Mouse (Mus musculus): Measurements from ENCODE around the gene Gm42957. TPM values are rescaled to one million over a fixed set of nuclear protein-coding genes. Genes with fewer than 3 reads are reported as not detected.

Gene Gm42957
- not detected for polyA plus RNA-seq (2014; fragmentation: Illumina TruSeq; extraction: RNeasy Lipid Tissue Mini Kit (QIAGEN cat#74804))

DNA sequence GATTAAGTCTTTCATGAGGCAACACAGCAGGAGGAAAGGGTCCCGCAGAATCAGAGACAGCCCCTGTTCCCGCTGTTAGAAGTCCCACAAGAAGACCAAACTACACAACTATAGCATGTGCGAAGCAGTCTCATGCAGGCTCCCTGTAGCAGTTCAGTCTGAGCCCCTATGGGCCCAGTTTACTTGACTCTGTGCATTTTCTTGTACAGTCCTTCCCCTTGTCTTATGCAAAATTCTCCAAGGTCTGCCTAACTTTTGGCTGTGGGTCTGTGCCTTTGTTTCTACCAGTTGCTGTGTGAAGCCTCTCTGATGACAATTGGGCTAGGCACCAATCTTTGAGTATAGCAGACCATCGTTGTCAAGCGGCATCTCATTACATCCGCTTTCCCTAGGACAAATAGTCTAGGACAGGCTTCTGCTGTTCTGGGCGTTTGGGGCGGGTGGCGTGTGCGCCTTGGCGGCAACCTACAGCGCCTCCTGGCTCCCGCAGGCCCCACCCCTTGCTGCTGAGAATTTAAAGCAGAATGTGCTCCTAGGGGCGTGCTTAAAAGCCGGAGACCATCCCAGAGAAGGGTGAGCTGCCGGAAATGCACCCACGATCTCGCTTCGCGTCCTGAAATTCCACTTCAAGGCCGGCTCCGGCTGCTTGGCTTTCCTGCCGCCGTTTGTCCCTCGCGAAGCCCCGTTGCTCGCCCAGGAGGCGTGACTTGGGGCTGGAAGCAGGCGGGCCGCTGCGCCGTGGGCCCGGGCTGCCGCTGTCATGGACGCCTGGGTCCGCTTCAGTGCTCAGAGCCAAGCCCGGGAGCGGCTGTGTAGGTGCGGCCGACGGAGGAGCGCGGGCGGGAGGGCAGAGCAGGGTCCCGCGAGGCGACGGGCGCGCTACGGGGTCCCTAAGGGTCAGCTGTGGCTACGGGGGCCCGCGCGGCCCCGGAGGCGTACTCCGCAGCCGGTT, at the start of gene Gm42957, which contains the start of gene Pex11b:
Gm42957 (plus strand) TSS at position 547 of the 952 bp plus-strand sequence.
Pex11b (plus strand) TSS at position 449 of the 952 bp plus-strand sequence.

GRCm38 (mm10) chr3:96593790-96594560, 41.3 kb upstream of the Gm42957 start, which contains the start of gene Polr3gl:
TSS of gene Polr3gl (minus strand) at chr3:96594181.

DNA sequence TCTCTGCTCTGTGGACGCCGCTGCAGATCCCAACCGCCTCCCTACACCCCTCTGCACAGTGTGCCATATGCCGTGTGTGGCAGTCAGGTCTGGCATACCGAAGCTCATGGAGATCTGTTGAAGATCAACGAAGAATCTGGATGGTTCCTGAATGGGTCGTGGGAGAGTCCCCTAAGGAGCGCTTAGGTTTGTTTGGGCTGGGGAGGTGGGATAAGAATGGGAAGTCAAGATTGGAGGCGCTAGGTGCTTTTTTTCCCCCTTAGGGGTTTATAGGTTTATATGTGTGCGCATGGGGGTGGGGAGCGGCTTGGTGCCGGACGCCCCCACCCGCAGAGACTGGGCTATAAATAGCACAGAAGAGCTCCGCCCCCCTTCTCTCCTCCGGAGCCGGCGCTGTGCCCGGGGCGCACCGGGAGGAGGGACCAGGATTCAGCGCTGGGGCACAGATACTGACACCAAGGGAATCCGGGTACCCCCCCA, 39.0 kb upstream of the Gm42957 start, which contains the start of gene Ankrd34a:
Ankrd34a (plus strand) TSS at position 409 of the 480 bp plus-strand sequence.

GRCm38 (mm10) chr3:96600639-96601250, 34.5 kb upstream of the Gm42957 start, which contains the start of gene Lix1l:
TSS of gene Lix1l (plus strand) at chr3:96601149.

DNA sequence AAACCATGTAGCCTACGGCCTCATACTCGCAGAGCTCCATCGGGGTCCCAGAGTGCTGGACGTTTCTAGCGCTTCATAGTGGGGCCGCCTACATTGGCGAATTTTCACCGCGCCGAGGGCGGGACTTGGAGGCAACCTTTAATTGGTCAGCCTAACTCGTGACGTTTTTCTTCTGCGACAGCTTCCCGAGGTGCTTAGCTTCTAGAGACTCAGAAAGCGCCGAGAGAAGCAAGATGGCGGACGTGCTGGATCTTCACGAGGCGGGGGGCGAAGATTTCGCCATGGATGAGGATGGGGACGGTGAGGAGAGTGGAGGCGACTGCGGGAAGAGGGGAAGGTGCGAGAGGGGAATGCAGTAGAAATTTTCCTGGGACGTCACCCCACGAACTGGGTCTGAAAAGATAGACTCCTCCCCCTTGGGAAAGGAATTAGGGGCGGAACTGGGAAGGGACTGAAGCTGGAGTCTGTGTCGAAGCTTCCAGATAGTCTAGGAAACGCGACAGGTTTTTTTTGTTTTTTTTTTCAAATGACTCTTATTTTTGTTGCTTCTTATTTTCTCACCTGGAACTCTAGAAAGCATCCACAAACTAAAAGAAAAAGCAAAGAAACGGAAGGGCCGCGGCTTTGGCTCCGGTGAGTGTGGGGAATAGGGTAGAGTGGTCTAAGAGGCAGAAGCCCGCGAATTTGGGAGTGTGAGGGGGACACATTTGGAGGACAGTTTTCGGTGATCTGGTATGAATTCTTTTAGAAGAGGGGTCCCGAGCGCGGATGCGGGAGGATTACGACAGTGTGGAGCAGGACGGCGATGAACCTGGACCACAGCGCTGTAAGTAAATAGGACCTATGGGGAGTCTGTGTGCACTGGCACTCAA, 5.3 kb upstream of the Gm42957 start, which contains the start of gene Rbm8a:
Rbm8a (plus strand) TSS at position 205 of the 872 bp plus-strand sequence.

DNA sequence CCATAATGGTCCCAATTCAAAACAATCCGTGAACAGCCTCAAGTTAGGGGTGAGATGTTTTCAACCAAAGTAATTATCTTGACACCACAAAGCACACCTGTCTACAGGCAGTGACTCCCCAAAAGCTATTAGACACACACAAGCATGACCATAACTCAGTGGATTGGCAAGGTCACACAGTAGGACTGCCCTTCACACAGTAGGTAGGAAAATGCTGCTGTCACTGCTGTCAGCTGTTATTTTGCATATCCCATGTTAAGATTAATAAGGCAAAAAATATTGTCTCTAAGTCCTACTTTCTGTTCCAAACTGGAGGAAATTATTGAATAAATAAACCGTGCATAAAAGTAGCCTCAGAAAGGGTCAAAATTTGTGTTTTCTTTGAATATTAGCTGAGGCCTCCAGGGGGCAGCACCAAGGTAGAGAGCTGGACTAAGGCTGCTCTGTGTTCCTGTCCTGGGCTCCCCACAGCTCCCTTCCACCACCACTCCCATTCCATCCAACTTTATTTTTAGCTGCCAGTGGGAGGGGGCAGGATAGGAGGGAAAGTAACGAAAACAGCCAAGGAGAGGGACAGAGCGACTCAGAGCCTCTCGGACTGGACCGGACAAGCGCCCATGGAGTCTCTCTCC, 9.9 kb downstream of the Gm42957 start, which contains the start of gene Itga10:
Itga10 (plus strand) TSS at position 567 of the 632 bp plus-strand sequence.

GRCm38 (mm10) chr3:96669727-96670468, 34.6 kb downstream of the Gm42957 start, which contains the start of gene Ankrd35:
TSS of gene Ankrd35 (plus strand) at chr3:96670131.

GRCm38 (mm10) chr3:96696198-96696765, 61.0 kb downstream of the Gm42957 start, which contains the start of gene Pias3:
TSS of gene Pias3 (plus strand) at chr3:96696384.

Other genes with a start within 250 kb of the Gm42957 start
- gene BC107364, start 183.2 kb upstream of the Gm42957 start, polyA plus RNA-seq (2014; fragmentation: Illumina TruSeq; extraction: RNeasy Lipid Tissue Mini Kit (QIAGEN cat#74804)), result not detected
- gene Hfe2, start 110.3 kb upstream of the Gm42957 start, polyA plus RNA-seq (2014; fragmentation: Illumina TruSeq; extraction: RNeasy Lipid Tissue Mini Kit (QIAGEN cat#74804)), result 0.29 TPM
- gene Txnip, start 77.5 kb upstream of the Gm42957 start, polyA plus RNA-seq (2014; fragmentation: Illumina TruSeq; extraction: RNeasy Lipid Tissue Mini Kit (QIAGEN cat#74804)), result 596 TPM
- gene Gm16253, start 58.5 kb upstream of the Gm42957 start, polyA plus RNA-seq (2014; fragmentation: Illumina TruSeq; extraction: RNeasy Lipid Tissue Mini Kit (QIAGEN cat#74804)), result not detected
- gene Polr3gl, start 41.3 kb upstream of the Gm42957 start, polyA plus RNA-seq (2014; fragmentation: Illumina TruSeq; extraction: RNeasy Lipid Tissue Mini Kit (QIAGEN cat#74804)), result 90.1 TPM
- not detected for gene Ankrd34a, start 38.8 kb upstream of the Gm42957 start, polyA plus RNA-seq (2014; fragmentation: Illumina TruSeq; extraction: RNeasy Lipid Tissue Mini Kit (QIAGEN cat#74804))
- 92.1 TPM for gene Lix1l, start 34.3 kb upstream of the Gm42957 start, polyA plus RNA-seq (2014; fragmentation: Illumina TruSeq; extraction: RNeasy Lipid Tissue Mini Kit (QIAGEN cat#74804))
- 56.2 TPM for gene Rbm8a, start 5.5 kb upstream of the Gm42957 start, polyA plus RNA-seq (2014; fragmentation: Illumina TruSeq; extraction: RNeasy Lipid Tissue Mini Kit (QIAGEN cat#74804))
- gene Pex11b, start 98 bp upstream of the Gm42957 start, polyA plus RNA-seq (2014; fragmentation: Illumina TruSeq; extraction: RNeasy Lipid Tissue Mini Kit (QIAGEN cat#74804)), result 19.8 TPM
- gene Itga10, start 10.1 kb downstream of the Gm42957 start, polyA plus RNA-seq (2014; fragmentation: Illumina TruSeq; extraction: RNeasy Lipid Tissue Mini Kit (QIAGEN cat#74804)), result 0.54 TPM
- gene Ankrd35, start 34.7 kb downstream of the Gm42957 start, polyA plus RNA-seq (2014; fragmentation: Illumina TruSeq; extraction: RNeasy Lipid Tissue Mini Kit (QIAGEN cat#74804)), result 1.1 TPM
- gene Pias3, start 60.9 kb downstream of the Gm42957 start, polyA plus RNA-seq (2014; fragmentation: Illumina TruSeq; extraction: RNeasy Lipid Tissue Mini Kit (QIAGEN cat#74804)), result 5.3 TPM
- not detected for gene Nudt17, start 73.1 kb downstream of the Gm42957 start, polyA plus RNA-seq (2014; fragmentation: Illumina TruSeq; extraction: RNeasy Lipid Tissue Mini Kit (QIAGEN cat#74804))
- 19.1 TPM for gene Polr3c, start 92.2 kb downstream of the Gm42957 start, polyA plus RNA-seq (2014; fragmentation: Illumina TruSeq; extraction: RNeasy Lipid Tissue Mini Kit (QIAGEN cat#74804))
- 114 TPM for gene Rnf115, start 92.2 kb downstream of the Gm42957 start, polyA plus RNA-seq (2014; fragmentation: Illumina TruSeq; extraction: RNeasy Lipid Tissue Mini Kit (QIAGEN cat#74804))
- gene Pdzk1, start 193.8 kb downstream of the Gm42957 start, polyA plus RNA-seq (2014; fragmentation: Illumina TruSeq; extraction: RNeasy Lipid Tissue Mini Kit (QIAGEN cat#74804)), result 1.5 TPM
- 2.3 TPM for gene Cd160, start 193.9 kb downstream of the Gm42957 start, polyA plus RNA-seq (2014; fragmentation: Illumina TruSeq; extraction: RNeasy Lipid Tissue Mini Kit (QIAGEN cat#74804))